Mouse (Mus musculus) liver, adult 2 months (tissue): ENCODE measurements around the gene Lasp1.

Experiments used
- CTCF ChIP-seq: fragments of 200-500 bp; IDR thresholded peaks from 2 replicates; pipeline ENCODE4 v1.5.1; 2011; ENCODE audit warnings: low read depth, low read length, control low read depth
- POLR2A ChIP-seq: fragments of 200-500 bp; IDR thresholded peaks from 2 replicates; pipeline ENCODE4 v1.6.1; 2011; ENCODE audit warnings: low read length, control low read depth; ENCODE audit not compliant: insufficient read depth; ENCODE audit errors: extremely low read depth

DNA sequence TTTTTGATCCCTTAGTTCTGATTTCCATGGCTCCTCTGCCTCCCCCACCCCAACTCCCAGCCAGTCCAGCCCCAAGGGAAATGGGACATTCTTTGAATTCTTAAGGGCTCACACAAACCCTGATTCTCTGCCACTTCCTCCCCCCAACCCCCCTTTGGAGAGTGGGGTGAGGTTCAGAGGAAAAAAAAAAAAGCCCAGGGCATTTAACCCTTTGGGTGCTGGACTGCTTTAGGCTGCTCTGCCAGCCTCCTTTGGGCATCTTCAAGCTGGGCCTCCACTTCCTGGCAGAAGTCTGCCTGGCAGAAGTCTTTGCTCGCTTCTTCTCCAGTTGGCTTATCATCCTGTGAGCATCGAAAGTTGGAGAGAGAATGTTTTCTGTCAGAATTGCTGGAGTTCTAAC lies 9.3 kb downstream of the Lasp1 start:
- no peak for TF ChIP-seq POLR2A
- no peak for TF ChIP-seq CTCF
